Mouse (Mus musculus) midbrain, embryonic 13.5 days (tissue): ENCODE results near the gene Gatc. TPM values are rescaled to one million over a fixed set of nuclear protein-coding genes. Genes with fewer than 3 reads are reported as not detected.
"Not testable (repeated sequence)": the region's sequence is repeated elsewhere in the genome, so short reads cannot be mapped to it uniquely, and the experiment has no call there.

Experiments
- ATAC-seq: fragments of 200-750 bp; cut with Nextera tagmentation; 2 replicates; pipeline ENCODE4 v1.8.0; 2017; ENCODE audit warnings: mild to moderate bottlenecking, moderate TSS enrichment, moderate library complexity
- H3K27ac ChIP-seq: fragments of 300-500 bp; sonication (generic); 2 replicates; pipeline ENCODE4 v1.5.1; 2015; ENCODE audit warnings: inconsistent platforms, mild to moderate bottlenecking, moderate library complexity
- H3K27me3 ChIP-seq: fragments of 300-500 bp; sonication (generic); 2 replicates; pipeline ENCODE4 v1.6.1; 2015; ENCODE audit warnings: mild to moderate bottlenecking, inconsistent platforms
- H3K36me3 ChIP-seq: fragments of 300-500 bp; sonication (generic); 2 replicates; pipeline ENCODE4 v1.6.1; 2015; ENCODE audit warnings: mild to moderate bottlenecking, inconsistent platforms
- H3K4me1 ChIP-seq: fragments of 300-500 bp; sonication (generic); replicated peaks from 2 replicates; pipeline ENCODE4 v1.6.1; 2015; ENCODE audit warnings: inconsistent platforms
- H3K4me2 ChIP-seq: fragments of 300-500 bp; sonication (generic); replicated peaks from 2 replicates; pipeline ENCODE4 v1.6.1; 2015; ENCODE audit warnings: moderate library complexity, mild to moderate bottlenecking, inconsistent platforms
- H3K4me3 ChIP-seq: fragments of 300-500 bp; sonication (generic); replicated peaks from 2 replicates; pipeline ENCODE4 v1.5.1; 2015; ENCODE audit warnings: mild to moderate bottlenecking, inconsistent platforms
- H3K9ac ChIP-seq: fragments of 300-500 bp; sonication (generic); replicated peaks from 2 replicates; pipeline ENCODE4 v1.6.1; 2015; ENCODE audit warnings: mild to moderate bottlenecking, inconsistent platforms
- H3K9me3 ChIP-seq: fragments of 300-500 bp; sonication (generic); 2 replicates; pipeline ENCODE4 v1.6.1; 2016; ENCODE audit warnings: mild to moderate bottlenecking, inconsistent platforms
- WGBS: fragments of 180-500 bp; shearing (Covaris S2); methylation state at CpG from one replicate; pipeline ENCODE4 v1.1.7; 2015; 5-methylcytosine and 5-hydroxymethylcytosine counted together
- polyA plus RNA-seq: library from polyadenylated mRNA; unstranded; fragments of >200 nt; fragmentation: Nextera tagmentation; extraction: Ambion mirVana; gene quantifications from 2 replicates; pipeline ENCODE4 v1.2.1, GENCODE M21; 2015

The Gatc gene
- polyA plus RNA-seq, 1 experiment from 2014 or later: 37.0 TPM

DNA sequence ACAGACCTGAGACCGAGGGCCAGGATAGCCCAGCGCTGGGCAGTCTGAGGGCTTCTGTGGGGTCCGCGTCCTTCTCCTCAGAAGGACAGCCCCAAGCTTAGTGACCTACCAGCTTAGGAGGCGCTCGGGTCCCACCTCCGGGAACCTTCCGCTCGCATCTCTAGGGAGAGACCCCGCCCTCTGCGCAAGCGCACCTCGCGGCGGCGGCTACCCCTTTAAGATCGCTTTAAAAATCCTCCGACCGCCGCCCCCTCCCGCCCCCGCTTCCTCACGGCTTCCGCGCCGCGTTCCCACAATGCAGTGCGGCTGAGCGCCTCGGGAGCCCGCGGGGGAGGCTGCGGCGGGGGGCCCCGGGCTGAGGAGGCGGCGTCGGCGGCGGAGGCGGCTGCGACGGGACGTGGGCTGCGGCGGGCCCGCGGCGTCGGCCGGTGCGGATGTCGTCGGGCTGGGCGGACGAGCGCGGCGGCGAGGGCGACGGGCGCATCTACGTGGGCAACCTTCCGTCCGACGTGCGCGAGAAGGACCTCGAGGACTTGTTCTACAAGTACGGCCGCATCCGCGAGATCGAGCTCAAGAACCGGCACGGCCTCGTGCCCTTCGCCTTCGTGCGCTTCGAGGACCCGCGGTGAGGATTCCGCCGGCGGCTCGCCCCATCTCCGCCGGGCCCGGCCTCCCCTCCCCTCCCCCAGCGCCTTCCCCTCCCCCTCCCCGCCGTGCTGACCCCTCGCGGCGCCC, 13.9 kb downstream of the Gatc start, which contains the start of gene Srsf9:
Srsf9 (plus strand) TSS at position 303 of the 735 bp plus-strand sequence.
- peak within 1 kb of the TSS; percentile 89 for H3K4me3 ChIP-seq
- H3K4me1 ChIP-seq: peaks cover 35% of the 10 kb centered on the region
- ATAC-seq: peak; percentile 94
- H3K4me2 ChIP-seq: peak within 1 kb of the TSS; percentile 80
- no peaks in the 10 kb centered on the region for H3K9me3 ChIP-seq
- WGBS: under 1% methylated on average over 87 of the region's 97 CpGs
- H3K27ac ChIP-seq: peak within 1 kb of the TSS; percentile 86
- peaks cover 24% of the 10 kb centered on the region for H3K36me3 ChIP-seq
- H3K9ac ChIP-seq: peak within 1 kb of the TSS; percentile 98
- H3K27me3 ChIP-seq: no peaks in the 10 kb centered on the region

DNA sequence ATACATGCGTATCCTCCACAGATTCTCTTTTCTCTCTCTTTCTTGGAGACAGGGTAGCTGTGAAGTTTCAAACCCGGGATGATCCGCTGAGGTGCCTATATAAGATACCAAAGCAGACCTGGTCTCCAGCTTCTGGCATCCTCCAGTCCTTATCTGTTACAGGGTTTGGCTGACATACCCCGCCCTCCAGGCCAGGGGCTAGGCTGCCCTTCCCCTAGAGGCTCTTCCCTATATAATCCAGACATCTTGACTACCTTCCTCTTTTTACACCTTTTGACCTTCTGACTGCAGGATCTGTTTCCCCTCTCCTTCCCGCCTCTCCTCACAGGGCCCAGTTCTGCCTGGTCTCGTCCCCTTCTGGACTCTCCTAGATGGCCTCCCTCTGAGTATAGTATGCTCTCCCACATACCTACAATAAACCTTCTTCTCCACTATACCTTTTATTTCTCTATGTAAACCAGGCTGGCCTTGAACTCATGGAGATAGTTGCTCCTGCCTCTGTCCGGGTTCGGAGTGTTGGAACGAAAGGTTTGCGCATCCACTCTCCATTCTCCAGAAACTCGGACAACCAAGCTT, 14.6 kb downstream of the Gatc start:
- peak overlapping the region; percentile 98 for H3K9ac ChIP-seq
- WGBS: 32% methylated on average over 11 of the region's 11 CpGs
- H3K27me3 ChIP-seq: no peaks in the 10 kb centered on the region
- peaks cover 17% of the 10 kb centered on the region for H3K36me3 ChIP-seq
- H3K4me1 ChIP-seq: peaks cover 35% of the 10 kb centered on the region
- H3K9me3 ChIP-seq: no peaks in the 10 kb centered on the region
- H3K4me2 ChIP-seq: peak overlapping the region; percentile 80
- peak overlapping the region; percentile 89 for H3K4me3 ChIP-seq
- peak overlapping the region; percentile 86 for H3K27ac ChIP-seq
- peak; percentile 62 for ATAC-seq

DNA sequence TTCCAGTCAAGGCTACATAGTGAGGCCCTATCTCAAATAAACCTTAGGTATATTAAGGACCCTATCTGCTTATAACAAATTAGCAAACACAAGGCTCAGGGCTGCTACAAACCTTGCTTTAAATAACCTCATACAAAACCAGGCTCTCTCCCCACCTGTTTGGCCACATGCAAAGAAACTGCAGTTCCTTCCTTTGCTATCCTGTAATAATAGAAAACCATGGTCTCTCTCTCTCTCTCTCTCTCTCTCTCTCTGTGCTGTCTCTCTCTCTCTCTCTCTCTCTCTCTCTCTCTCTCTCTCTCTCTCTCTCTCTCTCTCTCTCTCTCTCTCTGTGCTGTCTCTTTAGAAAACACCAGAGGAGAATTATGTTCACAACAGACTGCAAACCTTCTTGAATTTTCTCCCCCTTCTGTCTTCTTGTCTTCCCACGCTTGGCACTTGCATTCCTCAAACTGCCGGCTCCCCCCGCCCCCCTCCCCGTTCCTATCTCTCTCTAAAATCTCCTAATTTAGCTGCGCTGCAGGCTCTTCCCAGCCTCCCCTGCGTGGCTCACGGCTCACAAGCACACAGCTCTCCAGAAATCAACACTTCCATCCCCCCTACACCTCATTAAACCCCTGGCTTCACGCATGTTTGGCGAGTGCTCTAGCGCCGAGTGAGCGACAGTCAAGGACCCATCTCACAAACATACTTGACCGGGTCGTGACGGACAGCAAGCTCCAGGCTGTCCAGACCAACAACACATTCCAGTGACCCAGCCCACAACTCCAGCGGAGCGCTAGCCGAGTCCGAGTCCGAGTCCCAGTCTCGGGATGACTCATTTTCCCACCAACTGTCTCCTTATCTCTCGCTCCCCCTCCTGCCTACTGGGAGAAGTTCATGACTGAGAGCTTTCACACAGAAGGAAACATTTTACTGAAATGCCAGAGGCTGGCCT, 21.7 kb downstream of the Gatc start:
- no peaks in the 10 kb centered on the region for H3K27me3 ChIP-seq
- ATAC-seq: peak; percentile 79
- 1% methylated on average over 22 of the region's 22 CpGs for WGBS

DNA sequence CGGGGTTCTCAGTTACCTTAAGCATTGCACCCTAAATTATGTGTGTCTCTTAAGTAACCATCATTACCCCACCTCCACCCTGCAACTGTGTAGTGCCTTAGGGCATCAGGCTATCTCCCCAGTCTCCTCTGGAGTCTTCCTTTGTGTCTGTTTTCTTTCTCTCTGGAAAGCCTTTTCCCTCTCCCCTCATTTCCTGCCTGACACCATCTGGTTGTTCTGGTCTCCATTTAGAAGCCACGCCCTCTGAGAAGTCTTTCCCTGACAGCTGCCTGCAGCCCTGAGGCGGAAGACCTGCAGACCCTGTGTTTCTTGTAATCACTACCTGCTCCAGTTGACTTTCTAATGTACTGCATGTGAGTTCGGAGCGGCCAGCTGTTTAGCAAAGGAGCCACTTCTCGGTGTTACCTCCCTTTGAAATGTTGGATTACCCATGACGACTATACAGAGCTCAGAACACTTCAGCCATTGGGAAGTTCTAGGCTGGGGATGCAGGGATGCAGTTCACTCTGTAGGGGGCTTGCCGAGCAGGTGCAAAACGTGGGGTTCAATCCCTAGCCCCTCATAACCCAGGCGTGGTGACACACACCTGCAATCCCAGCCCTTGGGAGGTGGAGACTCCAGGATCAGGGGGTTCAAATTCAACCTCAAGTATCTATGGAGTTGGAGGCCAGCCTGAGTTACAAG, 23.2 kb downstream of the Gatc start:
- Histone ChIP-seq H3K9ac (no peak overlapping the region), H3K4me3 (no peak overlapping the region), H3K36me3 (no peaks in the 10 kb centered on the region), H3K27ac (peak overlapping the region; percentile 79), H3K9me3 (no peaks in the 10 kb centered on the region), H3K27me3 (no peaks in the 10 kb centered on the region), H3K4me1 (peaks cover 38% of the 10 kb centered on the region), H3K4me2 (no peak overlapping the region)
- peak; percentile 53 for ATAC-seq
- WGBS: 9% methylated on average over 10 of the region's 10 CpGs

More for the DNA sequence above, 21.7 kb downstream of the Gatc start:
- H3K36me3 ChIP-seq: no peaks in the 10 kb centered on the region
- H3K4me1 ChIP-seq: peaks cover 38% of the 10 kb centered on the region
- peak overlapping the region; percentile 68 for H3K4me2 ChIP-seq
- peak overlapping the region; percentile 66 for H3K27ac ChIP-seq
- peak overlapping the region; percentile 39 for H3K4me3 ChIP-seq
- peak overlapping the region; percentile 63 for H3K9ac ChIP-seq
- no peaks in the 10 kb centered on the region for H3K9me3 ChIP-seq

DNA sequence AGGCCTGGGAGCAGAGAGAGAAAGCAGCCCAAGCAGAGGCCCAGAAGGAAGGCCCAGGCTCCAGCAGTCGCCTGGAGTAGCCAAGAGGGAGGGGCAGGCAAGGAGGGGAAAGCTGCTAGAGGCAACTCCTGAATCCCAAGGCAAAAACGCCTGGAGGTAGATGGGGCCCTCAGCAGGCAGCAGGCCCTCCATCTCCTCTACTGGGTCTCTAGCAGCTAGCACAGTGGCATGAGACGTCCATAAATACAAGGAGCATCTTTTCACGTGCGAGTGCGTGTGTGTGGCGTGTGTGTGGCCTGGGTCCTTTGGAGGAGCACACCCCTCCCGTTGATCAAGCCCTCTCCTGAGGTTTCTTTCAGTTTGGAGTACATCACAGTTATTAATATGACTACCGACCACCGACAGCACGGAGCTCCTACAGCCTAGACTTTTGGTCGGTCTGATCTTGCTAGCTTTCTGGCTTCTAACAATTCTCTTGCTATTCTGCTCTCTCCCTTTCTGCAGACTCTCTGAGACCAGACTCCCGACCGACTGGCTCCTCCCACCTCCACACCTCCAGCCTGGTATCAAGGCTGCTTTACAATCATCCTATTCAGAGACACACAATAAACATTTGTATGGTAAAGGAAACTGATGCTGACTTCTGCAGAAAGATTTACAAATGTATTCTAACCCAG, 23.9 kb downstream of the Gatc start:
- Histone ChIP-seq H3K4me2 (0 out of 2 replicates have a peak overlapping the region, but pooled peaks have one; percentile 5), H3K27me3 (no peaks in the 10 kb centered on the region), H3K36me3 (no peaks in the 10 kb centered on the region), H3K4me1 (peaks cover 38% of the 10 kb centered on the region), H3K9ac (peak overlapping the region; percentile 39), H3K4me3 (no peak overlapping the region), H3K9me3 (no peaks in the 10 kb centered on the region), H3K27ac (peak overlapping the region; percentile 79)
- WGBS: 5% methylated on average over 14 of the region's 14 CpGs
- no peak for ATAC-seq

DNA sequence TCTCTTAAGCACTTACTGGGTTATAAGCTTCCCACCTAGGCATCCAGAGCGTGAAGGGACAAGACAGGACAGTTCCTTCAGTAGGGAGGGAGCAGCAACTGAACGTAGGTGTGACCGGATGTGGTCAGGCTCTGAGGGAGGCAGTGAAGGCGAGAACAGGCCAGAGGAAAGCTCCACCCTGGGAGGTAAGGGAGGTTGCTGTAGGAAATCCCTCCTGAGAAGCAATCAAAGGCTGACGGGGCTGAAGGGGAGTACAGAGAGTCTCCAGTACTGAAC, 27.4 kb downstream of the Gatc start:
- H3K36me3 ChIP-seq: no peaks in the 10 kb centered on the region
- WGBS: 46% methylated on average over 5 of the region's 5 CpGs
- H3K4me3 ChIP-seq: no peak overlapping the region
- no peak for ATAC-seq
- no peaks in the 10 kb centered on the region for H3K27me3 ChIP-seq
- peaks cover 25% of the 10 kb centered on the region for H3K4me1 ChIP-seq
- H3K27ac ChIP-seq: no peak overlapping the region
- H3K9me3 ChIP-seq: no peaks in the 10 kb centered on the region
- H3K4me2 ChIP-seq: no peak overlapping the region
- H3K9ac ChIP-seq: no peak overlapping the region

DNA sequence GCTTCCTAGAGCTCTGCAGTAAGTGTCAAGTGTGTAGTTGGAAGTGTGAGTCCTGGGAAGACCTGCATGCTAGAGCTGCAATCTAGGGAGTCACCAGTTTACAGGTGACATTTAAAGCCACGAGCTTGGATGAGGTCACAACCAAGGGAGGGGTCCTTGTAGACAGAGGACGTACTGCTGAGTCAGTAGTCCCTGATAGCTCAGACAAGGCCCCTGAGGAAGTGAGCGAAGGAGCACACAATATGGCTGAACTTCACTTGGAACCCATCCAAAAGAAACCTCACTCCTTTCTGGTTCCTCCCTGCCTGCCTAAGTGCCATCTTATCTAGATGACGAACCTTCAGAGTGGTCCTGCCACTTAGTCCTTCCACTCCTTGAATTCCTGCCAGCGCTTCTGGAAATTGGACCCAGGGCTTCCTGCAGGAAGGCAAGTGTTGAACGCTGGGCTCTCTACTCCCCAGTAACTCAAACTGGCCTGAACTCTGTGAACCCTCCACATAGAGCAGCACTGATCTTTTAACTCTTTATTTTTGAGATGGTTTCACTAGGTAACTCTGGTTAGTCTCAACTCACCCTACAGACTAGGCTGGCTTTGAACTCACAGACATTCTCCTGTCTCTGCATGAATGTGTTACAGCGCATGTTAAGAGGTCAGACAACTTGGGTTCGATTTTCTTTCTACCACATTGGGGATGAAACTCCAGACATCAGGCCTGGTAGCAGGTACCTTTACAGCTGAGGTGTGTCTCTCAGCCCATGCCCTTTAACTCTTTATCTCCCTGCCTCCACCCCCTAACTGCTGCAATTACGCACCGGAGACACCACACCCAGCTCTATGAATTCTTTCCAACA, 27.9 kb downstream of the Gatc start:
- Histone ChIP-seq H3K36me3 (no peaks in the 10 kb centered on the region), H3K27me3 (no peaks in the 10 kb centered on the region)

DNA sequence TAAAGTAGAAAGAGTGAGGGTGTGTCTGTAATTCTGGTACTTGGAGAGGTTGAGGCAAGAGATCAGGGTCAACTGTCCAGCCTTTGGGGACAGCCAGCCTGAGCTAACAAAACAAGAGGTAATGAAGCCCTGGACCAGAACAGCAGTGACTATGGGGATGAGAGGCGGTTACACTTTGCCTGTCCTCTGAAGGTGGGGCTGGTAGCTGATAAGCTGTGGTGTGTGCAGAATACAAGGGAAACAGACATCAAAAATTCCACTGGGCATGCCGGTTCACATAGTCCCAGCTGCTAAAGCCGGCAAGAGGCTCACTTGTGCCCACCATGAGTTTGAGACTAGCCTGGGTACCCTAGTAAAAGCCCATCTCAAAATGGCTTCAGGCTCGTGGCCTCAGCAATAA, 28.6 kb downstream of the Gatc start:
- no peak overlapping the region for H3K27ac ChIP-seq
- ATAC-seq: no peak
- H3K9me3 ChIP-seq: no peaks in the 10 kb centered on the region
- H3K9ac ChIP-seq: no peak overlapping the region
- H3K4me2 ChIP-seq: no peak overlapping the region
- H3K4me3 ChIP-seq: no peak overlapping the region
- H3K27me3 ChIP-seq: no peaks in the 10 kb centered on the region
- WGBS: 89% methylated on average over 4 of the region's 4 CpGs
- peaks cover 12% of the 10 kb centered on the region for H3K4me1 ChIP-seq
- H3K36me3 ChIP-seq: no peaks in the 10 kb centered on the region

More for the DNA sequence above, 27.9 kb downstream of the Gatc start:
- H3K4me2 ChIP-seq: no peak overlapping the region
- H3K27ac ChIP-seq: no peak overlapping the region
- peaks cover 19% of the 10 kb centered on the region for H3K4me1 ChIP-seq
- no peak overlapping the region for H3K4me3 ChIP-seq
- no peaks in the 10 kb centered on the region for H3K9me3 ChIP-seq
- no peak for ATAC-seq
- 83% methylated on average over 10 of the region's 10 CpGs for WGBS
- H3K9ac ChIP-seq: no peak overlapping the region

DNA sequence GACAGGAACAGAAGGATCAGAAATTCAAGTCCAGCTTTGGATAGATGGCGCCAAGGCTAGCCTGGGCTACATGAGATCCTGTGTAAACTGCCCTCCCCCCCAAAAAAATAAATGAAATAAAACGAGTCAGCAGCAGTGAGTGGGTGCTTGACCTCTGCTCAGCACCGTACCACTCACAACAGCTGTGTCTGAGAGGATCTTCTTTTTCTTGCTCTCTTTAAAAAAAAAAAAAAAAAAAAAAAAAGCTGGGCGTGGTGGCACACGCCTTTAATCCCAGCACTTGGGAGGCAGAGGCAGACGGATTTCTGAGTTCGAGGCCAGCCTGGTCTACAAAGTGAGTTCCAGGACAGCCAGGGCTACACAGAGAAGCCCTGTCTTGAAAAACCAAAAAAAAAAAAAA, 38.8 kb downstream of the Gatc start:
- not testable (repeated sequence) for H3K9me3 ChIP-seq, ATAC-seq, H3K27ac ChIP-seq, H3K9ac ChIP-seq
- Histone ChIP-seq H3K27me3 (peaks cover 11% of the 10 kb centered on the region), H3K4me3 (peak overlapping the region; percentile 91; the same call in 1 of the 2 replicates), H3K4me2 (peak overlapping the region; percentile 76), H3K4me1 (peaks cover 31% of the 10 kb centered on the region), H3K36me3 (peaks cover 15% of the 10 kb centered on the region)
- WGBS: 88% methylated on average over 7 of the region's 7 CpGs

DNA sequence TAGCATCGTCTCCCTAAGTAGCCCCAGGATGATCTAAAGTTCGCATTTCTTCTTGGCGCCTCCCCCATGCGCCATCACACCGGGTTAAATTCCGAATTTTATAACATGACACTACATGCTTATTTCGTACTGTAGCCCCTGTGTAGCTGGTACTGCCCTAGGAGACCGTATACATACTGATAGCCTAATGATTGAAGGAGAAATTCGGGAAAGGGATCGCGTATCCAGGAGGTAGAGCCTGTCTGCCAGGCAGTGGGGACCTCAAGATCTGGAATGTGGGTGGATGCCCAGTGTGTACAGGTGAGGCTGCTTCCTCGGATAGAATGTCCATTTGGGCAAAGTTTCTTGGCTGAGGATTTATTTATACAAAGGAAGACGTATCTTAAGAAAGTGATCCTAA, 39.4 kb downstream of the Gatc start:
- peak overlapping the region; percentile 76 for H3K4me2 ChIP-seq
- peaks cover 31% of the 10 kb centered on the region for H3K4me1 ChIP-seq
- ATAC-seq: no peak
- H3K9me3 ChIP-seq: no peaks in the 10 kb centered on the region
- 33% methylated on average over 13 of the region's 13 CpGs for WGBS
- 0 out of 2 replicates have a peak overlapping the region, but pooled peaks have one; percentile 51 for H3K27ac ChIP-seq
- peak overlapping the region; percentile 91 for H3K4me3 ChIP-seq
- H3K9ac ChIP-seq: peak overlapping the region; percentile 65
- H3K36me3 ChIP-seq: peaks cover 19% of the 10 kb centered on the region
- H3K27me3 ChIP-seq: peaks cover 11% of the 10 kb centered on the region
